Comparison of ENCODE assay signal across 8 mouse cellular contexts in the genomic region with DNA sequence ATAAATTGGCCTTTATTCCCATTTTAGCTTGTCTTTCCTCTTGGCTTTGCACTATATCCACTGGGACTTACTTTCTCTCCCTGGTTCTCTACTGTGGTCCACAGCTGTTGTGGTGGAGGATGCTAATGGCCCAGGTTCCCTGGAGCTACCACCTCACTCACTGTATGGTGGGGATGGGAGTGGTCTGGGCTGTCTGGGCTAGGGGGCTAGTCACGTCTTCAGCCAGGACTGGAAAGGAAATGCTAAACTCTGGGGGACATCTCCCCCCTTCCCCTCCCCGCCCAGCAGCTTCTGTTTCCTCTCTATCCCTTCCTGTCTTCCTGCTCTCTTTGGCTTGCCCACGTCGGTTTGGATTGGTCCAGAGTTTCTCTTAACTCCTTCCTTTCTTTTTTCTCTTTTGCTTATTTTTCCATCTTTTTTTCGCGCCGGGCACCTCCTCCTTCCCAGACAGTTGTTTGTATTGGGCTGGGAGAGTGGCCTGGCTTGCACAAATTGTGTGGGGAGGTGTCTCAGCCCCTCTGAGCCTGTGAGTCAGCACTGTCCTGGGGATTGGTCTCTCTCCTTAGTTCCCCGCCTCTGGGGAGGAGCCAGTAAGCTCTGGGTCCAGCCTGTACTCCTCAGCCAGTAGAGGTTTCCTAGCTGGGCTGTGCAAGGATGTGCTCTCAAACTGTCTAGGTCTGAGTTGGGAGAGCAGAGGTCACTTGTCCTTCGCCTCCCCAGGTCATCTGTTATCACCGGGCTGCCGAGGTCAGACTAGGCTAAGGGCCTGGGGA. TPM values are rescaled to one million over a fixed set of nuclear protein-coding genes. Genes with fewer than 3 reads are reported as not detected.
DNase-seq lines count a peak whose midpoint lies in the region; ATAC-seq and TF ChIP-seq lines count a peak whose summit lies in the region.

No protein-coding gene starts in this region.

- peak overlapping the region; percentile 28; the same call in 1 of the 2 replicates for H3K27ac ChIP-seq in bone marrow, adult 2 months (ENCODE audit: control insufficient read depth, insufficient read depth, low read depth, low read length, poor library complexity)
- peak overlapping the region; percentile 87 for H3K27ac ChIP-seq in heart, embryonic 10.5 days
- H3K27ac ChIP-seq in kidney, embryonic 15.5 days, result peak overlapping the region; percentile 100
- H3K27ac ChIP-seq in liver, adult 2 months (replicated peaks; ENCODE audit: insufficient read depth, low read depth, low read length), result peak overlapping the region; percentile 65
- H3K27ac ChIP-seq in midbrain, postnatal 0 days (ENCODE audit: low read depth, low read length), result no peak overlapping the region
- peak overlapping the region; percentile 99 for H3K27ac ChIP-seq in stomach, embryonic 15.5 days

- H3K4me1 ChIP-seq in bone marrow, adult 2 months (ENCODE audit: control insufficient read depth, insufficient read depth, low read length), result peaks cover 5% of the 10 kb centered on the region; the same call in 1 of the 2 replicates
- peaks cover 84% of the 10 kb centered on the region for H3K4me1 ChIP-seq in erythroblast, embryonic 14.5 days (ENCODE audit: control insufficient read depth)
- peaks cover 61% of the 10 kb centered on the region for H3K4me1 ChIP-seq in heart, embryonic 10.5 days
- H3K4me1 ChIP-seq in kidney, embryonic 15.5 days, result peaks cover 71% of the 10 kb centered on the region
- H3K4me1 ChIP-seq in liver, adult 2 months (ENCODE audit: control insufficient read depth, insufficient read depth, low read length), result peaks cover 11% of the 10 kb centered on the region
- H3K4me1 ChIP-seq in midbrain, postnatal 0 days (ENCODE audit: insufficient read depth, low read length), result no peaks in the 10 kb centered on the region
- peaks cover 54% of the 10 kb centered on the region for H3K4me1 ChIP-seq in stomach, embryonic 15.5 days

- WGBS in bone marrow, adult 2 months, result 16% methylated on average over 11 of the region's 11 CpGs
- 2% methylated on average over 11 of the region's 11 CpGs for WGBS in heart, embryonic 10.5 days
- under 1% methylated on average over 11 of the region's 11 CpGs for WGBS in kidney, embryonic 15.5 days
- 5% methylated on average over 11 of the region's 11 CpGs for WGBS in liver, adult 2 months
- 6% methylated on average over 10 of the region's 11 CpGs for WGBS in midbrain, postnatal 0 days
- 2% methylated on average over 11 of the region's 11 CpGs for WGBS in stomach, embryonic 15.5 days

- TF ChIP-seq POLR2A in bone marrow, adult 2 months (IDR thresholded peaks at IDR 0.05; ENCODE audit: borderline replicate concordance, control insufficient read depth, low read depth, low read length), result no peak
- TF ChIP-seq POLR2A in liver, adult 2 months (IDR thresholded peaks at IDR 0.05; ENCODE audit: extremely low read depth, insufficient read depth, low read length), result peak; percentile 55; the same call in 1 of the 2 replicates

- ATAC-seq in kidney, embryonic 15.5 days (replicated peaks; ENCODE audit: low FRiP score), result peak; percentile 78
- ATAC-seq in midbrain, postnatal 0 days (ENCODE audit: low FRiP score), result peak; percentile 39; the same call in 1 of the 2 replicates
- peak; percentile 85 for ATAC-seq in stomach, embryonic 15.5 days (ENCODE audit: insufficient read depth, low FRiP score, low read depth)

- peak overlapping the region; percentile 89 for H3K4me2 ChIP-seq in kidney, embryonic 15.5 days
- peak overlapping the region; percentile 60 for H3K4me2 ChIP-seq in midbrain, postnatal 0 days (ENCODE audit: low read depth, low read length, poor library complexity, severe bottlenecking)
- peak overlapping the region; percentile 64 for H3K4me2 ChIP-seq in stomach, embryonic 15.5 days

- peak overlapping the region; percentile 39 for H3K4me3 ChIP-seq in bone marrow, adult 2 months (replicated peaks; ENCODE audit: control insufficient read depth, low read depth, low read length)
- H3K4me3 ChIP-seq in erythroblast, embryonic 14.5 days (replicated peaks), result peak overlapping the region; percentile 71
- H3K4me3 ChIP-seq in heart, embryonic 10.5 days, result peak overlapping the region; percentile 64
- H3K4me3 ChIP-seq in kidney, embryonic 15.5 days (replicated peaks), result peak overlapping the region; percentile 71
- peak overlapping the region; percentile 37; the same call in 1 of the 2 replicates for H3K4me3 ChIP-seq in liver, adult 2 months (ENCODE audit: insufficient read depth, low read depth, low read length)
- peak overlapping the region; percentile 35 for H3K4me3 ChIP-seq in midbrain, postnatal 0 days (ENCODE audit: low read depth, low read length)
- peak overlapping the region; percentile 55 for H3K4me3 ChIP-seq in stomach, embryonic 15.5 days (replicated peaks)

- peaks cover 58% of the 10 kb centered on the region for H3K36me3 ChIP-seq in erythroblast, embryonic 14.5 days (ENCODE audit: control insufficient read depth)
- H3K36me3 ChIP-seq in heart, embryonic 10.5 days, result peaks cover 35% of the 10 kb centered on the region
- H3K36me3 ChIP-seq in kidney, embryonic 15.5 days, result peaks cover 30% of the 10 kb centered on the region
- H3K36me3 ChIP-seq in liver, adult 2 months (ENCODE audit: control insufficient read depth, insufficient read depth, low read length), result peaks cover 10% of the 10 kb centered on the region; the same call in 1 of the 2 replicates
- H3K36me3 ChIP-seq in midbrain, postnatal 0 days (ENCODE audit: insufficient read depth, low read length), result no peaks in the 10 kb centered on the region
- H3K36me3 ChIP-seq in stomach, embryonic 15.5 days, result peaks cover 22% of the 10 kb centered on the region

- H3K79me2 ChIP-seq in liver, adult 2 months (ENCODE audit: control insufficient read depth, insufficient read depth, low read length), result peaks cover 6% of the 10 kb centered on the region; the same call in 1 of the 2 replicates

- peak; percentile 82 for DNase-seq in 3134 (ENCODE audit: extremely low read depth, insufficient read length, low spot score)
- peak; percentile 95 for DNase-seq in heart, embryonic 10.5 days (ENCODE audit: low spot score)
- peak; percentile 91 for DNase-seq in liver, adult 2 months (ENCODE audit: extremely low read depth, low read depth, low spot score)
- DNase-seq in midbrain, postnatal 0 days (ENCODE audit: low spot score), result peak; percentile 82

- peak overlapping the region; percentile 64 for H3K9ac ChIP-seq in kidney, embryonic 15.5 days
- peak overlapping the region; percentile 51 for H3K9ac ChIP-seq in liver, adult 2 months (ENCODE audit: low read depth, low read length)
- peak overlapping the region; percentile 51 for H3K9ac ChIP-seq in midbrain, postnatal 0 days (replicated peaks; ENCODE audit: low read length, poor library complexity, severe bottlenecking)
- H3K9ac ChIP-seq in stomach, embryonic 15.5 days, result peak overlapping the region; percentile 44

- TF ChIP-seq CTCF in bone marrow, adult 2 months (IDR thresholded peaks at IDR 0.05; ENCODE audit: control insufficient read depth, insufficient read depth, low read length), result no peak
- TF ChIP-seq CTCF in liver, adult 2 months (IDR thresholded peaks at IDR 0.05; ENCODE audit: low read depth, low read length), result no peak
- TF ChIP-seq CTCF in midbrain, postnatal 0 days (IDR thresholded peaks at IDR 0.05), result no peak

- H3K9me3 ChIP-seq in erythroblast, embryonic 14.5 days (ENCODE audit: control insufficient read depth, low read length), result no peaks in the 10 kb centered on the region
- H3K9me3 ChIP-seq in heart, embryonic 10.5 days, result no peaks in the 10 kb centered on the region
- H3K9me3 ChIP-seq in kidney, embryonic 15.5 days (replicated peaks), result no peaks in the 10 kb centered on the region
- H3K9me3 ChIP-seq in midbrain, postnatal 0 days (ENCODE audit: low read length), result no peaks in the 10 kb centered on the region
- H3K9me3 ChIP-seq in stomach, embryonic 15.5 days, result no peaks in the 10 kb centered on the region

- no peaks in the 10 kb centered on the region for H3K27me3 ChIP-seq in erythroblast, embryonic 14.5 days (ENCODE audit: control insufficient read depth)
- H3K27me3 ChIP-seq in heart, embryonic 10.5 days (ENCODE audit: insufficient read depth, poor library complexity, severe bottlenecking), result no peaks in the 10 kb centered on the region
- H3K27me3 ChIP-seq in kidney, embryonic 15.5 days, result no peaks in the 10 kb centered on the region
- H3K27me3 ChIP-seq in liver, adult 2 months (ENCODE audit: control insufficient read depth, insufficient read depth, low read length), result no peaks in the 10 kb centered on the region
- H3K27me3 ChIP-seq in midbrain, postnatal 0 days (ENCODE audit: insufficient read depth, low read length), result no peaks in the 10 kb centered on the region
- no peaks in the 10 kb centered on the region for H3K27me3 ChIP-seq in stomach, embryonic 15.5 days (replicated peaks)

RNA-seq across cellular contexts. Expression of a gene that starts 2.9 kb away (rescaled TPM):
- 41.6 and 65.2 TPM in 2 replicates for polyA plus RNA-seq in bone marrow, adult 2 months (2011; ENCODE audit: insufficient read depth, insufficient read length, low replicate concordance, missing spikeins)
- 11.4 and 12.7 TPM in 2 replicates for polyA plus RNA-seq in erythroblast, embryonic 14.5 days (2012)
- polyA plus RNA-seq in heart, embryonic 10.5 days (2016; fragmentation: Nextera tagmentation; extraction: Ambion mirVana), result 72.2 and 79.5 TPM in 2 replicates
- 97.1 and 105 TPM in 2 replicates for polyA plus RNA-seq in kidney, embryonic 15.5 days (2015; fragmentation: Nextera tagmentation; extraction: Ambion mirVana)
- total RNA-seq in liver, adult 2 months (2014; rRNA removed), result 37.7 and 42.0 TPM in 2 replicates
- 56.8 and 57.4 TPM in 2 replicates for polyA plus RNA-seq in liver, adult 2 months (2012; rRNA removed)
- 21.7 and 24.9 TPM in 2 replicates for total RNA-seq in midbrain, postnatal 0 days (2014; rRNA removed)
- polyA plus RNA-seq in midbrain, postnatal 0 days (2015; fragmentation: Nextera tagmentation; extraction: Ambion mirVana), result 11.0 and 12.7 TPM in 2 replicates
- polyA plus RNA-seq in stomach, embryonic 15.5 days (2015; fragmentation: Nextera tagmentation; extraction: Ambion mirVana), result 84.6 and 103 TPM in 2 replicates

RNA-seq across cellular contexts. Expression of a gene that starts 3.0 kb away (rescaled TPM):
- 126 and 145 TPM in 2 replicates for polyA plus RNA-seq in bone marrow, adult 2 months (2011; ENCODE audit: insufficient read depth, insufficient read length, low replicate concordance, missing spikeins)
- polyA plus RNA-seq in erythroblast, embryonic 14.5 days (2012), result 6.9 and 7.4 TPM in 2 replicates
- 465 and 589 TPM in 2 replicates for polyA plus RNA-seq in heart, embryonic 10.5 days (2016; fragmentation: Nextera tagmentation; extraction: Ambion mirVana)
- 518 and 559 TPM in 2 replicates for polyA plus RNA-seq in kidney, embryonic 15.5 days (2015; fragmentation: Nextera tagmentation; extraction: Ambion mirVana)
- 3.0 and 6.0 TPM in 2 replicates for total RNA-seq in liver, adult 2 months (2014; rRNA removed)
- polyA plus RNA-seq in liver, adult 2 months (2012; rRNA removed), result 7.9 and 11.0 TPM in 2 replicates
- 22.4 and 29.2 TPM in 2 replicates for total RNA-seq in midbrain, postnatal 0 days (2014; rRNA removed)
- 68.6 and 69.6 TPM in 2 replicates for polyA plus RNA-seq in midbrain, postnatal 0 days (2015; fragmentation: Nextera tagmentation; extraction: Ambion mirVana)
- 409 and 450 TPM in 2 replicates for polyA plus RNA-seq in stomach, embryonic 15.5 days (2015; fragmentation: Nextera tagmentation; extraction: Ambion mirVana)

RNA-seq across cellular contexts. Expression of a gene that starts 8.8 kb away (rescaled TPM):
- 29.7 and 45.4 TPM in 2 replicates for polyA plus RNA-seq in bone marrow, adult 2 months (2011; ENCODE audit: insufficient read depth, insufficient read length, low replicate concordance, missing spikeins)
- 5.9 TPM in 2 replicates for polyA plus RNA-seq in erythroblast, embryonic 14.5 days (2012)
- 28.2 and 35.9 TPM in 2 replicates for polyA plus RNA-seq in heart, embryonic 10.5 days (2016; fragmentation: Nextera tagmentation; extraction: Ambion mirVana)
- polyA plus RNA-seq in kidney, embryonic 15.5 days (2015; fragmentation: Nextera tagmentation; extraction: Ambion mirVana), result 38.3 and 43.5 TPM in 2 replicates
- total RNA-seq in liver, adult 2 months (2014; rRNA removed), result 4.4 and 9.9 TPM in 2 replicates
- 26.5 and 29.0 TPM in 2 replicates for polyA plus RNA-seq in liver, adult 2 months (2012; rRNA removed)
- total RNA-seq in midbrain, postnatal 0 days (2014; rRNA removed), result 77.8 and 91.3 TPM in 2 replicates
- 38.5 and 40.4 TPM in 2 replicates for polyA plus RNA-seq in midbrain, postnatal 0 days (2015; fragmentation: Nextera tagmentation; extraction: Ambion mirVana)
- polyA plus RNA-seq in stomach, embryonic 15.5 days (2015; fragmentation: Nextera tagmentation; extraction: Ambion mirVana), result 35.1 and 37.1 TPM in 2 replicates

RNA-seq across cellular contexts. Expression of a gene that starts 9.5 kb away (rescaled TPM):
- 9.7 and 17.6 TPM in 2 replicates for polyA plus RNA-seq in bone marrow, adult 2 months (2011; ENCODE audit: insufficient read depth, insufficient read length, low replicate concordance, missing spikeins)
- polyA plus RNA-seq in erythroblast, embryonic 14.5 days (2012), result 1.3 and 1.6 TPM in 2 replicates
- polyA plus RNA-seq in heart, embryonic 10.5 days (2016; fragmentation: Nextera tagmentation; extraction: Ambion mirVana), result 30.7 and 40.3 TPM in 2 replicates
- polyA plus RNA-seq in kidney, embryonic 15.5 days (2015; fragmentation: Nextera tagmentation; extraction: Ambion mirVana), result 29.4 and 31.4 TPM in 2 replicates
- 29.0 and 33.0 TPM in 2 replicates for total RNA-seq in liver, adult 2 months (2014; rRNA removed)
- polyA plus RNA-seq in liver, adult 2 months (2012; rRNA removed), result 62.6 and 67.3 TPM in 2 replicates
- total RNA-seq in midbrain, postnatal 0 days (2014; rRNA removed), result 32.0 and 34.1 TPM in 2 replicates
- 26.0 and 29.3 TPM in 2 replicates for polyA plus RNA-seq in midbrain, postnatal 0 days (2015; fragmentation: Nextera tagmentation; extraction: Ambion mirVana)
- 23.6 and 29.4 TPM in 2 replicates for polyA plus RNA-seq in stomach, embryonic 15.5 days (2015; fragmentation: Nextera tagmentation; extraction: Ambion mirVana)

RNA-seq across cellular contexts. Expression of a gene that starts 15.3 kb away (rescaled TPM):
- polyA plus RNA-seq in bone marrow, adult 2 months (2011; ENCODE audit: insufficient read depth, insufficient read length, low replicate concordance, missing spikeins), result 23.6 and 60.5 TPM in 2 replicates
- polyA plus RNA-seq in erythroblast, embryonic 14.5 days (2012), result 0.13 and 0.21 TPM in 2 replicates
- 46.5 and 68.4 TPM in 2 replicates for polyA plus RNA-seq in heart, embryonic 10.5 days (2016; fragmentation: Nextera tagmentation; extraction: Ambion mirVana)
- 39.6 and 39.7 TPM in 2 replicates for polyA plus RNA-seq in kidney, embryonic 15.5 days (2015; fragmentation: Nextera tagmentation; extraction: Ambion mirVana)
- total RNA-seq in liver, adult 2 months (2014; rRNA removed), result 5.7 and 5.9 TPM in 2 replicates
- 6.6 and 9.1 TPM in 2 replicates for polyA plus RNA-seq in liver, adult 2 months (2012; rRNA removed)
- 18.5 and 21.3 TPM in 2 replicates for total RNA-seq in midbrain, postnatal 0 days (2014; rRNA removed)
- 18.8 and 21.8 TPM in 2 replicates for polyA plus RNA-seq in midbrain, postnatal 0 days (2015; fragmentation: Nextera tagmentation; extraction: Ambion mirVana)
- polyA plus RNA-seq in stomach, embryonic 15.5 days (2015; fragmentation: Nextera tagmentation; extraction: Ambion mirVana), result 39.9 and 40.1 TPM in 2 replicates
